Mouse (Mus musculus) hindlimb bud, embryonic 11.5 days (tissue): ENCODE measurements around the gene Tbcb.
"Not testable (repeated sequence)": the region's sequence is repeated elsewhere in the genome, so short reads cannot be mapped to it uniquely, and the experiment has no call there.

Source experiments
- DNase-seq: peaks from one replicate; pipeline ENCODE4 v3.0.0-alpha.2; 2012; ENCODE audit warnings: low read depth, low spot score; ENCODE audit errors: extremely low spot score

The Tbcb gene

DNA sequence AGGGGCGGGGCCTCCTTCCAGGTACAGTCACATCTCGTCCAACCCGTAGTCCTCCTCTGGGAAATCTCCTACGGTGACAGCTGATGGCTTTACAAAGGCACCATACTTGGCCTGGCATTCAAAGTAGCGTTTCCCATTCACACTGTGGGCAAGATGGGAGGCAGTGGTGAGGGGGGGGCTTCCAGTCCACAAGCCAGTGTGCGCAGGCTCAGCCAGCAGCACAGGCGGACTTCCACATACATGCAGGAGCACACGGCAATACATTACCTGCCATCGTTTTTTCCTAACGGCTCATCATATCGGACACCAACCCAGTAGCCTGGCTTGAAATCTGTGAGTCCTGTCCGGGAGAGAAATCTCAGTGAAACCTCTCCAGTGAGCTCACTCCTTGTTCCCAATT lies 7.9 kb downstream of the Tbcb start:
- no peak for DNase-seq

DNA sequence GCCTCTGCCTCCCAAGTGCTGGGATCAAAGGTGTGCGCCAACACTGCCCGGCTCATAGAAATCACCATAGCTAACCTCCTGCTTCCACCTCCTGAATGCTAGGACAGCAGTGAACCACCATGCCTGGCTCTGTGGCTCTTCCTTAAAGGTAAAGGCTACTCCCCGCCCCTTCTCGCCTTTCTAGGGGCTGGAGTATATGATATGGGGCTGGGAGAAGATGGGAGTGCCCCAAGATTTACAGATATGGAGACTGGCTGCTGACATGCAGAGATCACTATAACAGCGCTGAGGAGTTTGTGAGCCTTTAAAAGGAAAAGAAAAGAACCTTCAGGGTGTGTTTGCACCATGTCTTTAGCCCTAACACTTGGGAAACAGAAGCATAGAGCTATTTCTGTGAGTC lies 9.9 kb downstream of the Tbcb start:
- DNase-seq = no peak

GRCm38 (mm10) chr7:30221433-30221832 lies 10.6 kb downstream of the Tbcb start:
- no peak for DNase-seq

DNA sequence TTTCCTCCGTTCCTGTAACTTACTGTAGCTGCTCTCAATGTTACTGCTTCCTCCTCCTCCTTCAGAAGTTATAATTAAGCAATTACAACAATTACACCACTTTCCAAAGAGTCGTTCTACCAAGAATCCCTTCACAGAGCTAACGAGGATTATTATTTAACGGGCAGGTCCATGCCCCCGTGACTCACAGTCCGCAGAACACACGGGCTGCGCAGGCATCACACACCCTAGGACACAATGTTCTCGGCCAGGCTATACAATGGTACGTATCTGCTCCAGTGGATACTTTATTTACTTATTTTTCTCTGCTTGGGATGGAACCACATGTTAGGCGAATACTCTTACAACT lies 12.1 kb downstream of the Tbcb start:
- no peak for DNase-seq

- DNase-seq = peak; percentile 47
Measured at GRCm38 (mm10) chr7:30219293-30220007, 12.6 kb downstream of the Tbcb start.

DNA sequence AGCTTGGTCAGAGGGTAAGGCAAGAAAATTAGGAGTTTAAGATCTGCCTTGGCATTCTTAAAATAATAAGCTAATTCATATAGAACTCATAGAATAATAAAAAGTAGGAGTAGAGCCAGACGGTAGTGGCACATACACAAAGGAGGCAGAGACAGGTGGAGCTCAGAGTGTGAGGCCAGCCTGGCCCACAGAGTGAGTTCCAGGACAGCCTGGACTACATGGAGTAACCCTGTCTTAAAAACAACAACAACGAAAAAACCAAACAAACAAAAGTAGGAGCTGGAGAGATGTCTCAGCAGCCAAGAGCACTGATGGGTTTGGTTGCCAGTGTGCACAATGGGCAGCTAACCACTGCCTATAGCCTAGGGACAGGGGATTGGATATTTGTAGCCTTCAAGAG lies 14.8 kb downstream of the Tbcb start:
- no peak for DNase-seq

DNA sequence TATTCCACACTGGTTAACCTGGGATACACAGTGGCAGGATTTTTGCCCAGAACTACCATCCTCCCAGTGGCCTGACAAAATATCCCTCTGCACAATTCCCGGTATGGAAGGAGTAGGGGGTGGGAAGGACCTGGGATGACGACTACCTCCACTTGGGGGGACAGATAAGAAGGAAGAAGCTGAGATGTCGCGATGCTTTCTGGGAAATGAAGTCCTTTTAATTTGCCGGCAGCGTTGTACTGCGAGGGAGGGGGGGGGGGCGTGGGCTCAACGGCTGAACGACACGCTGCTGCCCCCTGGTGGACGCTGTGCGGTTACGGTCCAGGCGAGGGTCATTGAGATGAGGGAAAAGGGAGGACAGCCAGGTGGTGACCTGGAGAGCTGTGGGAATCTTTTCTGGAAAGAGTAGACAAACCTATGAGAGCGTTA lies 15.3 kb downstream of the Tbcb start:
- DNase-seq = no peak

- DNase-seq = no peak
Measured at GRCm38 (mm10) chr7:30215875-30216274, 16.2 kb downstream of the Tbcb start.

DNA sequence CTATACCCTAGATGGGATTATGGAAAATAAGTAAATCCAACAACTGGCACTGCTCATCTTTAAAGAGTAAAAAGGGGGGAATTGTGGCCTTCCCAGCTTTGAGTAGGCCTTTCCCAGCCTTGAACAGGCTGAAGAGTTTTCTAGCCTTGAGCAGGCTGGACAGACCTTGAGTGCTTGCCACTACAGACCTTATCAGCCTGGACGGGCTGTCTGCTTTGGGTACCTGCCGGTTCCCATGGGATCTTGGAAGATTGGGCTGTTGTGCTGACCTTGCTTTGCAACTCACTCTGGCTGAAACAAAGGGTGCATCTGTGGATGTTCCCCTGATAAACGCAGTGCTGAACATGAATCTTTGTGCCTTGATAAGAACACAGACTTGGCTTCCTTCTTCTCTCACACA lies 18.2 kb downstream of the Tbcb start:
- DNase-seq = no peak

- no peak for DNase-seq
Measured at GRCm38 (mm10) chr7:30211025-30211424, 21.0 kb downstream of the Tbcb start.

DNA sequence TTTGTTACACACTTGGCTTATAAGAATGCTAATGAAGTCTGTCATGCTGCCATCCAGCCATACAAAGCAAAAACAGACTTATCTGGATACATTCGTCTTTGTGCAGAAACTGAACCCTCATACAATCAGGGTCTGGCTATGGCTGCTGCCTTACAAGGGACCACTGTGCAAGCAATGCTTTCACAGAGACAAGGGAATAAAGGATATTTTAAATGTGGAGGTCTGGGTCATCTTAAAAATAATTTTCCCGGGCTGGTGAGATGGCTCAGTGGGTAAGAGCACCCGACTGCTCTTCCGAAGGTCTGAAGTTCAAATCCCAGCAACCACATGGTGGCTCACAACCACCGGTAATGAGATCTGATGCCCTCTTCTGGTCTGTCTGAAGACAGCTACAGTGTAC lies 25.7 kb downstream of the Tbcb start:
- DNase-seq = not testable (repeated sequence)

GRCm38 (mm10) chr7:30205383-30205782 lies 26.7 kb downstream of the Tbcb start:
- no peak for DNase-seq

DNA sequence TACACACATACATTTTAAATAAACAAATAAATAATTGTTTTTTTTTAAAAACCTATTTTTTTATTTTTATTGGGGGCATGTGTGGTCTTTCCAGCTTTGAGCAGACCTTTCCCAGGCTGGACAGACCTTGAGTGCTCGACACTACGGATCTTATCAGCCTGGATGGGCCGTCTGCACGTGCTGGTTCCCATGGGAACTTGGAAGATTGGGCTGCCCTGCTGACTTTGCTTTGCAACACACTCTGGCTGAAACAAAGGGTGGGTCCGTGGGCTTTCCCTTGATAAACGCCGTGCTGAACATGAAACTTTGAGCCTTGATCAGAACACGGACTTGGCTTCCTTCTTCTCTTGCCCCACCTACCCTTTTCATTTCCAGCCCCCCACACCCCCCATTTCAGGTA lies 27.7 kb downstream of the Tbcb start:
- no peak for DNase-seq

DNA sequence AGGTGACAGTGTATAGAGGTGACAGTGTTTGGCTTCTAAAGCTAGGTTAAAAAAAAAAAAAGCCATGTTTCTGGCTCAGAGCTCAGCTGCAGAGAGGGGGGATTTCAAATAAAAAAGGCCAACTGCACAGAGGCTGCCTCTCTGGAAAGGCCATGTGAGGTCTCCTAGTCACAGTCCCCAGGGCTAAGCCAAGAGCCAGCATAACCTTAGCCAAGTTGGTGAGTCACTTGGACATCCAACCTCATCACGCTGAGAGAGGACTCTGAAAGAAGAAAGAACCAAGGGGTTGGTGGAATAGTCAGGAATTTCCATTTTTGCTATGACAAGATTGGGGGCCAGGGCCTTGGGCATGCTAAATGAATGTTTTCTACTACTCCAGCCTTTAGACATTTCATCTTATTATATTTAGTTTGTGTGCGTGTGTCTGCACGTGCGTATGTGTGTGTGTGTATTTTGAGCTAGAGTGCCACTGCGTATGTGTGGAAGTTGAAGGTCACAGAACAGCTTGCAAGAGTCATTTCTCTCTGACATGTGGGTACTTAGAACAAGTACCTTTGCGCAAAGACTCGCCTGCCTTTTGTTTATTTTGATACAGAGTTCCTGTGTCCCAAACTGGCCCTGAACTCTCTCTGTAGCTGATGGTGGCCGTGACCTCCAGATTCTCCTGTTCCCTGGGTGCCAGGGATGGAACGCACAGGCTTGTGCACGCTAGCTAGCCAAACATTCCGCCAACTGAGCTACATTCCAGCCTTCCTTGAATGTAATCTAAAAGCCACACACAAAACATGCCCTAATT lies 29.0 kb downstream of the Tbcb start:
- no peak for DNase-seq

DNA sequence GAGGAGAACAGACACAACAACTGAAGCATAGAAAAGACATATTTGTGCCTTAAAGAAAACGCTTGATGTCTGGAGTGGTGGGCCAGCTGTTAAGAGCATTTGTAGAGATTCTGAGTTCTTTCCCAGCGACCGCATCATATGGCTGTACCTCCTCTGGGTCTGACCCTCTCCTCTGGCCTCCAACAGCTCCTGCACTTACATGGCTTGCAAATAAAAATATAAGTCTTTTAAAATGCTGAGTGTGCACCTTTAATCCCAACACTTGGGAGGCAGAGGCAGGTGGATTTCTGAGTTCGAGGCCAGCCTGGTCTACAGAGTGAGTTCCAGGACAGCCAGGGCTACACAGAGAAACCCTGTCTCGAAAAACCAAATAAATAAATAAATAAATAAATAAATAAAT lies 31.4 kb downstream of the Tbcb start:
- DNase-seq = not testable (repeated sequence)

GRCm38 (mm10) chr7:30200200-30200599 lies 31.9 kb downstream of the Tbcb start:
- no peak for DNase-seq

GRCm38 (mm10) chr7:30199498-30200139 lies 32.5 kb downstream of the Tbcb start:
- DNase-seq = no peak

GRCm38 (mm10) chr7:30198481-30198971 lies 33.5 kb downstream of the Tbcb start, which contains the start of gene Capns1:
Capns1 (minus strand) TSS chr7:30198811.
- DNase-seq = peak; percentile 73

DNA sequence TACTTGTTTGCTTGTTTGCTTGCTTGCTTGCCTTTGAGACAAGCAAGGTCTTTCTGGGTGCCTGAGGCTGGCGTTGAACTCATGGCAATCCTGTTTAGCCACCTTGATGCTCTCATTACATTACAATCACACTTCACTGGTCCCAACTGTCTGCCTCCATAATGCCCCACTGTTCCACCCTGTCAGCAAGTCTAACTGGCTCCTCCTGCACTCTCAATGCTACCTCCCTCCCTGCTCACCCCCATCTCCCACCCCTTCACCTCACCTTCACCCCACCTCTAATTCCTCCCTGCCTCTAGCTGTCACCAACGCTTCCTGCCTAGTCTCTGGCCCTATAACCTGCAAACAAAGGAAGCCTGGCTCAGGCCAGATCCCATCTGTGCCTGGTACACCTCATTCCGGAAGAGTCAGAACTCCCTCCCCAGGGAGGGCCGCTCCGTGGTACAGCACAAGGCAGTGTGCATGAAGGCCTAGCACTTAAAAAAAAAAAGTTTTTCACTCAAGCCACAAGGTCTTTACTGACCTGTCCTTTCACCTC lies 34.4 kb downstream of the Tbcb start:
- DNase-seq = no peak

DNA sequence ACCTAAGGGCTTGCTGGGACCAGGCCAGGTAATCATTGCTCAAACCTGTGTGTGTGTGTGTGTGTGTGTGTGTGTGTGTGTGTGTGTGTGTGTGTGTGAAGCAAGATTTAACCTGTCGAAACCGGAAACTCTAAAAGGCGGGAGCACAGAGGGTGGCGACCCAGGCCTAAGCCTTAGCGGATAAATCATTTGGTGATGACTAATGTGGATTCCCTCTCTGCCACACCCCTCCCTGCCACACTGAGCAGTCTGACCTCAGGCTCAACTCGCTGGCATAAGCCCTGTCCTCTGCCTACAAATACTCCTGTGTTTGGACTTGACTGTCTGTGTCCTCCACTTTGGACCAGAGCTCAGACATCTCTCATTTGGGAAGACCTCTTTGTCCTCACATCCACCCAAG lies 35.9 kb downstream of the Tbcb start:
- no peak for DNase-seq

GRCm38 (mm10) chr7:30195461-30195860 lies 36.6 kb downstream of the Tbcb start:
- DNase-seq = no peak

- DNase-seq = peak; percentile 66
Measured at GRCm38 (mm10) chr7:30194884-30195283, 37.2 kb downstream of the Tbcb start.
